Mouse (Mus musculus): ENCODE results near the gene Haghl. TPM values are rescaled to one million over a fixed set of nuclear protein-coding genes. Genes with fewer than 3 reads are reported as not detected.

Gene Haghl
- total and polyA plus RNA-seq, 3 experiments = 16.6 to 67.2 (median 33.7) TPM

- no peak for DNase-seq
Measured at GRCm38 (mm10) chr17:25786781-25787504, 1.5 kb upstream of the Haghl start.

GRCm38 (mm10) chr17:25786280-25786679, 807 bp upstream of the Haghl start, which contains the start of gene Ccdc78:
Gene Ccdc78, plus strand, starts transcription at chr17:25786580.
- no peak for DNase-seq

- no peak for DNase-seq
Measured at GRCm38 (mm10) chr17:25783861-25784574, 1.5 kb downstream of the Haghl start.

DNA sequence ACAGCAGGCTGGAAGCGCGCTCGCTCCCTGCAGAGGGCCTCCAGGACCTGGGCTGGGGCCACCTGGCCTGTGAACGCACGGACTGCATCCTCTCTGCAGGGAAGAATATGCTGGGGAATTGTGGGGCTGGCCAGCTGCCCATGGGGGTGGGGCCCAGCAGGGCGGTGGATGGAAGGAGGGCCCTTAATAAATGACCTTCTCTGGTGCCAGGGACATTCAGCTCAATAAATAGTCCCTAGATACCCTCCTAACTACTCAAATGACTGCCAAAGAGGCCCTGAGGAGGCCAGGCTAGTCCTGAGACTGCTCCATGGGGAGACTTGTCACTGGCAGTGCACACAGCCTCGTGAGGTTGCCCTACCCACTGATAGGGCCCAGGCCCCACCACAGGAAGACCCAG, 2.4 kb downstream of the Haghl start:
- peak; percentile 80 for DNase-seq

DNA sequence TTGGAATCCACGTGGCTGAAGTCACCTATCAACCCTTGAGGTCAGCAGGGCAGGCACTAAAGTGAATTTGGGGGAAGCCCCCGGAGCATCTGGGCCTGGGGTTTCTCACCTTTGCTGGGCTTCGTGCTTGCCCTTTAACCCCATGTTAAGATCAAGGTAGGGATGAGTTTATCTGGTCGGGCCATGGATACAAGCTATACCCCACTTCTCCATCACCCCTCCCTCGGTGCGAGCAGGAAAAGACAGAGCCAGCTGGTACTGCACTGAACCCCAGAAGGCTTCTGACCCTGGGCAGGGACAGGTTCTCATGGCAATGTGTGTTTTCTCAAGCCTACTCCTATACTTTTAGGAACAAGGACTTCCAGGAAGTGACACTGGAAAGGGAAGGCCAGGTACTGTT, 4.1 kb downstream of the Haghl start:
- no peak for DNase-seq

DNA sequence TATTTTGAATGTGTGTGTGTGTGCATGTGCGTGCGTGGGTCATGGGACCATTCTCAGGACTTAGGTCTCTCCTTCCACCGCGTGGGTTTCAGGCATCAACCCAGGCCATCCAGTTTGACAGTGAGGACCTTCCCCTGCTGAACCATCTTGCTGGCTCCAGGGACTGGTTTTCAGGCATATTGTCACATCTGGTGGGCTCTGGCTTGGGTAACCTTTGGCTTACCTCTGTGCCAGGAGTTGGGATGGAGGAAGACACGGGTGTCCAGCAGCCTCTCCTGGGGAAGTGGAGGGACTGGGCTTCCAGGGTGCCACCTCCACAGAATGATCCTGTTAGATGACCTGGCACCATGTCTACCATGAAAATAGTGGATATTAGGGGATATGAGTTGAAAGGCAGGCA, 7.5 kb downstream of the Haghl start:
- no peak for DNase-seq

GRCm38 (mm10) chr17:25775318-25776062, 10.0 kb downstream of the Haghl start:
- no peak for DNase-seq

GRCm38 (mm10) chr17:25773549-25774120, 11.8 kb downstream of the Haghl start, which contains the start of gene Narfl:
Gene Narfl, plus strand, starts transcription at chr17:25773776.
- DNase-seq = peak; percentile 97

DNA sequence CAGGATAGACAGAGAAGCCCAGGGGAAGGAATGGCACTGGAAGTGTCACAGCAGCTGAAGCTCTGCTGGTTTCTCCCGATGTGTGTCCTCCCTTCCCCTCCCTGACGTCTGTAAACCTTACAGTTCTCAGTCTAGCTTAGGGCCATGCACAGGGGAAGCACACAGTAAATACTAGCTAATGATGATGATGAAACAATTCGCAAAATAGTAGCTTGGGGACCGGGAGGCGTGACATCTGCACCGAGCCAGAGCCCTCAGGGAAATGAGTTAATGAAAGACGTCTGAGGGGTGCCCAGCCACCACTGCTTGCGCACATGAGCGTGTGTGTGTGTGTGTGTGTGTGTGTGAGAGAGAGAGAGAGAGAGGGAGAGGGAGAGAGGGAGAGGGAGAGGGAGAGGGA, 16.1 kb downstream of the Haghl start:
- no peak for DNase-seq

DNA sequence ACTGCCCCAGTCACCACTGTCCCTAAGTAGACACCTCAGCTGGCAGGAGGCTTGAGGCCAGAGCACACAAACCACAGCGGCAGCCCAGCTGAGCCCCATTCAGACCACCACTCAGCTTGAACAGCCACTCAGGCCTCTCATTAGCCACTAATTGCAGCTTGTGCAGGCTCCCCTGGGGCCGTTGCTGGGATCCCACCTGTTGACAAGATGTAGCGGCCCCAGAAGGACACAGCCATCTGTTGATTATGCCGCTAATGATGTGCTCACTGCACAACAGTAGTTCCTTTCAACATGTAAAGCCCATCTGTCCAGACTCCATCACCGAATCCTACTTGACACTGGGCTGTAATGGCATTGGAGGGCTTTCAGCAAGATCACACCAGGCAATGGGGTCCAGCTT, 19.6 kb downstream of the Haghl start:
- no peak for DNase-seq

GRCm38 (mm10) chr17:25762591-25762990, 22.9 kb downstream of the Haghl start:
- DNase-seq = no peak

DNA sequence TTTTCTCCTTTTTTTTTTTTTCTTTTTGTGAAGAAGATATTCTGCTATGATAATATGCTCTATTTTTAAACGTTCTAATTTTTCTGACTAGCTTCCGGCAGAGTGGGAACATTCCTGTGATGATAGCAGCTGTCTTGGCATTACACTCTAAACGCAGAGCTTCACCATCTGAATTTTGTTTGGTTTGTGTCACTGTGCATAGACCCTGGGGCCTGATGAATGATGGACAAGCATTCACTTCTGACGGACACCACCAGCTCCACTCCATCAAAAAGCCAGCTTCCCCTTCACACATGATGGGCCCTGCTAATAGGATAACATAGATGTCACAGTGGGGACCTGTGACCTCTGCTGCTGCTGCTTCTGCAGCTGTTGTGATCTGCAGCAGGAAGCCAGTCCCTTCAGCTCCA, 23.9 kb downstream of the Haghl start:
- no peak for DNase-seq

DNA sequence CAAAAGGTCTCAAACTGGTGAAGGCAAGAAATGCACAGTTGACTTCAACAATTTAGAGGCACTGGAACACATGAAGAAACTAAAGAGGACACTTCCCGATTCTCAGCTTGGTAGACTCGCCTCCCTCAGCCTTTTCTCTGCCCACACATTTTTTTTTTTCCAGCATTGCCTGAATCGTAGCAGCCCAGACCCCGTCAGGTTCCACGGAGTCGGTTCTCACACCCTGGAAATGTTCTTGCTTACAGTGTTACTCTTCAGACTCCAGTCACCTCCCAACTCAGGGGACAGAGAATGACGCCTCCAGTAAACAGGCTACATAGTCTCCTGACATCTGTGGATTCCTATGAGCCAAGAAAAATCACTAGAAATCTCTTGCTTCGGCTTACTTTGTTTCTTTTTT, 25.3 kb downstream of the Haghl start:
- no peak for DNase-seq

DNA sequence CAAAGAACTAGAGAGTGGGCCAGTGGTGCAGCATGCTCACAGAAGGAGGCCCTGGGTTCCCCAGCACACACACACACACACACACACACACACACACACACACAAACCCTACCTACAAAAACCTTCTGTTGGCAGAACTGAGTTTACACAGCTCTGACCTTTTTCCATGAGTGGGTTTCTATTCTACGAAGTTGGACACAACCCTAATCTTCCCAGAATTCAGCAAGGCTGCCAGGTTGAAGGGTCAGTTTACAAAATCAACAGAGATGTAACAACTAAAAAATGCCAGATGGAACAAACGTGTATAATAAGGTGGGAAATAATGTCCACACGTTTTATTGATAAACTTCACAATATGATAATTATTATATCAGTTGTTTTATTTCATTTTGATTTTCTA, 27.8 kb downstream of the Haghl start:
- DNase-seq = no peak

DNA sequence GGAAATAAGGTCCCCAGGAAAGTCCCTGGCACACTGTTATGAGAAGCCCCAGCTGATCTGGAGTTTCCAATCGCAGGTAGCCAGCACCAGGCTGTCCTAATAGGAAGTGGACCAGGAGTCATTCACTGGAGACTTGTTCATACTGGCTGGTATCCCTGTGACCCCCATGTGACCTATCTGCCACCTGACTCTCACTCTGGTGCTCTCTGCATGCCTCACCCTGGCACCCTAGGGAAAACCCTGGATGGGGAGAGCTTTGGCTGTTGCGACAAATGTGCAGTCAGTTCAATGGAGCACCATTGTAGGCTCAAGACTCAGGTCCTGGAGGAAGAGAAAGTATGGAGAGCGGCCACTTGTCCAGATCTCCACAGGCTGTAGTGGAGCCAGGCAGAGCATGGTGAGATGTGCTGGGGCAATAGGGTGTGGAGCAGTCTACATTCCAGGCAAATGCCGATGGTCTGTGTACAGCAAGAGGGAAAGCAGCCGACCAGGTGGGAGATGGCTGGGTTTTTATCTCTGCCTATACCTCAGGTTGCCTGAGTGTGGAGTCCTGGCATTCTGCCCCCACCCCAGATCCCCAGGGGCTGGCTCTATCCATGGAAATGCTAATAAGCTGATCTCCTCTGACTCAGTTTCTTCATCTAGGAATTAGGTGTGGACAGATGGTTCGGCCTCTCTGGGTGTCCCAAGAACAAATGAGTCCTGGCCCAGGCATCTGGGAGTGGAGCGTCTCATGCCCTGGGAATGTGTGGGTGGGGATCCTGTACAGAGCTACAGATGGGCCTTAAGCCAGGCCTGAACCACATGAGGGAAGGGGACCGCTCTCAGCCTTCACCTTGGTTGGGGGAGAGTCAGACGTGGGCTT, 28.9 kb downstream of the Haghl start:
- no peak for DNase-seq

DNA sequence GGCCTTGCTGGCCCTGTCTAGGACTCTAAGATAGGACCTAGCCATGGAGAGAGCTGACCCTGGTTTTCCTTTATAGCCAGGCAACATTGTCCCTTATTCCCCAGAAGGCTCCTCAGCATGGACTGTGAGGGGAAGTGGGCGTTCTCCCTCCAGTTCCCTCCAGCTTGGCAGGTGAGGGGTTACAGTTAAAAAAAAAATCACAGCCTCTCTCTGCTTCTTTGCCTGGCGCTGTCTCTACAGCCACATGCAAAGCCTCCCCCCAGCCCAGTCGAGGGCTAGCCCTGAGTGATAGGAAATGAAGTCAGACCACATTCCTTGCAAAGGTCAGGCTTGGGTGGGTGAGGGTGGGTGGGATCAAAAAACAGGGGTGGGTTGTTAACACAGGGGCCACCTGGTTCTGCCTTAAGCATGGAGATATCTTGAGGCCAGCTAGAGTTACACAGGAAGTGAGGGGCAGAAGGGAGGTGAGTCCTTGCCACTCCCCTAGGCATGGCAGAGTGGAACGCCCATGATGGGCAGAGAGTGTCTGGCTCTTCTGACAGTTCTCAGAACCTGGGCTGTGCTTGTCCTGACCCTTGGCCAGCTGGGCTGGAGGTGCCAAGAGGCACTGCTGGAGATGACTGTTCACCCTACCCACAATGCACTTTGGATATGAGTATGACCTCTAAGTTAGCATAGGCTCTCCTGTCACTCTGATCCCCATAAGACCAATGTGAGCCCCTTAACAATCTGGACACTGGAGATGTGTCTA, 29.7 kb downstream of the Haghl start:
- no peak for DNase-seq

- no peak for DNase-seq
Measured at GRCm38 (mm10) chr17:25755086-25755485, 30.4 kb downstream of the Haghl start.

GRCm38 (mm10) chr17:25754241-25754640, 31.2 kb downstream of the Haghl start, which contains the start of gene Msln:
Gene Msln, minus strand, starts transcription at chr17:25754378.
- DNase-seq = no peak

GRCm38 (mm10) chr17:25751446-25751845, 34.0 kb downstream of the Haghl start:
- peak; percentile 82 for DNase-seq

GRCm38 (mm10) chr17:25749314-25749713, 36.2 kb downstream of the Haghl start:
- DNase-seq = no peak

DNA sequence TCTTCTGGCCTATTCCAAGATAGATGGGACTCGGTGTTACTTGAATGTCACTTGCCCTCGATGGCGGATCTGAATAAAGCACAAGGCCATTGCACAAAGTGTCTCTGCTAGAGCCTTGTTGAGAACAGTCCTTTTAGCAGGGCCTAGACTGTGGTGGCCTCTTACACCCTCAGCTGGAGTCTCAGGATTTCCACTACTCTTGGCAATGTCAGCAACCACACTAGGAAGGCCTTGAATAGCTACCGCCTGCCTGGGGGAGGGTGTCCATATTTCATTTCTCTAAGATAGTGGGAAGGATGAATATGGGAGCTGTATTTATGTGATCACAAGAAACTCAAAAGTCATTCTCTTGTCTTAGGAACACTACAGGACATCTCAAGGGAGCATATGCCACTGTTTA, 37.2 kb downstream of the Haghl start:
- DNase-seq = peak; percentile 62

Measured in adrenal gland, adult 2 months (tissue).